Mouse (Mus musculus) heart, postnatal 0 days (tissue): ENCODE measurements around the gene Strbp.

Experiments used
- CTCF ChIP-seq: IDR thresholded peaks from 2 replicates; pipeline ENCODE4 v1.5.1; 2016; ENCODE audit warnings: antibody characterized with exemption, control low read depth, low read depth
- EP300 ChIP-seq: IDR thresholded peaks from 2 replicates; pipeline ENCODE4 v1.6.1; 2016; ENCODE audit warnings: antibody characterized with exemption, low read depth

DNA sequence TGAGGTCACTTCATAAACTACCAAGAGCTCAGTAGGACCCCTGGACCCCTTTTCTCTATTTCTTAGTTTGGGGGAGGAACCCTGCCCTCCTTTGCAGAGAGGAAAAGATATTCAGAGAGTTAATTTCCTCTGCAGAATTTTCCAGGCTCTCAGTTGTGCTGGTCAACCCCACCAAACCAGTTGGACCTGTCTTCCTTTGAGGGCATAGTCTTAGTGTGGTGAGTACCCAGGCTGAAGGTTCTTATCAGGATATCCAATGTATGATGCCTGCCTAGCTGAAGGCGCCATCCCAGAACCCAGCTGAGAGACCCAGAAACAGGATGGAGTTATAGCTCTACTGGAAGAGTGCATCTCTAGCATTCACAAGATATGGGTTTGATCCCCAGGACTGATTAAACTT, 47.5 kb upstream of the Strbp start:
- TF ChIP-seq CTCF (no peak), EP300 (no peak)
